ENCODE assay signal across 14 mouse cellular contexts in genomic region chr3:103696388-103696925, GRCm38 (mm10).
"Had no signal": no experiment of that assay in that cellular context is flagged by ENCODE, and none has a peak within 500 bp of the region (broad histone marks: within the 10 kb centered on the region; RNA-seq: fewer than 3 reads in every experiment).

No protein-coding gene starts in this region.

- DNase-seq: kidney, adult 18-20 months; kidney, adult 9 months; kidney, postnatal 14 days; kidney, postnatal 4 days; liver; lung, adult 18-20 months; lung, postnatal 10 days; lung, postnatal 36 days; retina, postnatal 1 day; right cerebral cortex, postnatal 25 days; spleen, adult 18-20 months; thymus, adult 2 months; thymus, postnatal 14 days; thymus, postnatal 4 days had no signal
